9 mouse cellular contexts compared by ENCODE assay signal in genomic region chr5:124538813-124539792, GRCm38 (mm10). TPM values are rescaled to one million over a fixed set of nuclear protein-coding genes. Genes with fewer than 3 reads are reported as not detected.
A peak's percentile ranks its signal among the peaks of the same experiment; 100 is the strongest.
DNase-seq lines count a peak whose midpoint lies in the region; ATAC-seq lines count a peak whose summit lies in the region.
"Had no signal": no experiment of that assay in that cellular context is flagged by ENCODE, and none has a peak within 500 bp of the region (broad histone marks: within the 10 kb centered on the region; RNA-seq: fewer than 3 reads in every experiment).

No protein-coding gene starts in this region.

- peaks cover 9% of the 10 kb centered on the region for H3K4me1 ChIP-seq in heart, embryonic 11.5 days (ENCODE audit: control insufficient read depth, insufficient read depth, low read length)

- ATAC-seq in heart, embryonic 11.5 days (replicated peaks; ENCODE audit: insufficient number of reproducible peaks, low FRiP score, low TSS enrichment) = no peak

- no peaks in the 10 kb centered on the region for H3K9me3 ChIP-seq in heart, embryonic 11.5 days (replicated peaks; ENCODE audit: control insufficient read depth, low read length)
- H3K9me3 ChIP-seq: stomach, embryonic 15.5 days had no signal

- DNase-seq in heart, adult 18-20 months = peak; percentile 76 to 84
- DNase-seq in CD8-positive naive resting alpha-beta T cell, adult 2 months (ENCODE audit: low read depth in 2 of 2, low spot score in 2 of 2) = peak; percentile 61 to 73
- DNase-seq in c-Kit-positive CD71-positive TER-119-negative erythroid progenitor cells, embryonic 14.5 days (ENCODE audit: low read depth) = peak; percentile 65
- peak; percentile 65 to 75 for DNase-seq in heart, postnatal 14 days
- DNase-seq in left cerebral cortex, postnatal 36 days (ENCODE audit: low spot score in 2 of 2) = peak; percentile 47 to 53
- peak; percentile 58 to 71 for DNase-seq in right cerebral cortex, postnatal 10 days (ENCODE audit: low spot score in 2 of 2)
- DNase-seq in testis, postnatal 10 days (ENCODE audit: low spot score) = no peak

- H3K27me3 ChIP-seq in heart, embryonic 11.5 days (ENCODE audit: control insufficient read depth, insufficient read depth, low read length) = no peaks in the 10 kb centered on the region
- H3K27me3 ChIP-seq: stomach, embryonic 15.5 days had no signal

- peaks cover 3% of the 10 kb centered on the region; the same call in 1 of the 2 replicates for H3K36me3 ChIP-seq in heart, embryonic 11.5 days (ENCODE audit: control insufficient read depth, insufficient read depth, low read length)

- intact Hi-C loops in heart, postnatal 14 days (cut with DNase I) = loop anchor here (2.0 kb wide), 1 partner anchor 106 kb away; no protein-coding TSS in a partner anchor
- intact Hi-C loops in left cerebral cortex, postnatal 36 days (cut with DNase I) = loop anchor here (2.0 kb wide), 1 partner anchor 114 kb away; no protein-coding TSS in a partner anchor

- WGBS in heart, embryonic 11.5 days (ENCODE audit: insufficient replicate concordance) = 71% methylated on average over 15 of the region's 16 CpGs

- no peak overlapping the region for H3K27ac ChIP-seq in heart, embryonic 11.5 days (ENCODE audit: low read depth, low read length)
- H3K27ac ChIP-seq: stomach, embryonic 15.5 days had no signal

- H3K4me3 ChIP-seq in heart, embryonic 11.5 days (ENCODE audit: low read depth, low read length) = no peak overlapping the region

- H3K9ac ChIP-seq in heart, embryonic 11.5 days (ENCODE audit: low read depth, low read length) = no peak overlapping the region
- H3K9ac ChIP-seq: stomach, embryonic 15.5 days had no signal

- H3K4me2 ChIP-seq in heart, embryonic 11.5 days = no peak overlapping the region

RNA-seq across cellular contexts. Expression of gene Tmed2, which starts 1.4 kb away (rescaled TPM):
- total RNA-seq in heart, adult 18-20 months (2021) = 100 to 1,000 TPM; 173 to 185 TPM
- polyA plus RNA-seq in heart, embryonic 11.5 days (2014; fragmentation: Nextera tagmentation; extraction: Ambion mirVana) = 490 and 526 TPM in 2 replicates
- total RNA-seq in heart, postnatal 14 days (2021) = 100 to 1,000 TPM; 170 to 175 TPM
- total RNA-seq in left cerebral cortex, postnatal 36 days (2021) = 10 to 100 TPM; 97.9 to 98.5 TPM

RNA-seq across cellular contexts. Expression of gene Rilpl1, which starts 7.9 kb away (rescaled TPM):
- 100 to 1,000 TPM; 174 to 192 TPM for total RNA-seq in heart, adult 18-20 months (2021)
- 25.3 and 27.6 TPM in 2 replicates for polyA plus RNA-seq in heart, embryonic 11.5 days (2014; fragmentation: Nextera tagmentation; extraction: Ambion mirVana)
- 100 to 1,000 TPM; 167 to 179 TPM for total RNA-seq in heart, postnatal 14 days (2021)
- total RNA-seq in left cerebral cortex, postnatal 36 days (2021) = 10 to 100 TPM; 65.9 to 97.7 TPM

RNA-seq across cellular contexts. Expression of gene Ddx55, which starts 13.6 kb away (rescaled TPM):
- 1 to 10 TPM; 4.8 to 5.2 TPM for total RNA-seq in heart, adult 18-20 months (2021)
- polyA plus RNA-seq in heart, embryonic 11.5 days (2014; fragmentation: Nextera tagmentation; extraction: Ambion mirVana) = 7.5 and 8.4 TPM in 2 replicates
- 1 to 10 TPM; 5.4 to 6.7 TPM for total RNA-seq in heart, postnatal 14 days (2021)
- total RNA-seq in left cerebral cortex, postnatal 36 days (2021) = 10 to 100 TPM; 23.9 to 31.0 TPM

RNA-seq across cellular contexts. Expression of gene Eif2b1, which starts 39.8 kb away (rescaled TPM):
- 10 to 100 TPM; 26.7 to 26.8 TPM for total RNA-seq in heart, adult 18-20 months (2021)
- polyA plus RNA-seq in heart, embryonic 11.5 days (2014; fragmentation: Nextera tagmentation; extraction: Ambion mirVana) = 70.0 and 72.9 TPM in 2 replicates
- 10 to 100 TPM; 33.7 to 37.2 TPM for total RNA-seq in heart, postnatal 14 days (2021)
- total RNA-seq in left cerebral cortex, postnatal 36 days (2021) = 10 to 100 TPM; 37.6 to 37.9 TPM

RNA-seq across cellular contexts. Expression of gene Gtf2h3, which starts 39.8 kb away (rescaled TPM):
- 10 to 100 TPM; 18.3 to 20.2 TPM for total RNA-seq in heart, adult 18-20 months (2021)
- 36.8 and 39.7 TPM in 2 replicates for polyA plus RNA-seq in heart, embryonic 11.5 days (2014; fragmentation: Nextera tagmentation; extraction: Ambion mirVana)
- 10 to 100 TPM; 20.2 to 22.1 TPM for total RNA-seq in heart, postnatal 14 days (2021)
- 10 to 100 TPM; 26.7 to 32.8 TPM for total RNA-seq in left cerebral cortex, postnatal 36 days (2021)
